Mouse (Mus musculus) myocyte (in vitro differentiated cells): ENCODE measurements around the gene Sulf2. TPM values are rescaled to one million over a fixed set of nuclear protein-coding genes. Genes with fewer than 3 reads are reported as not detected.
A peak's percentile ranks its signal among the peaks of the same experiment; 100 is the strongest.

Experiments
- H3K27me3 ChIP-seq: one replicate; pipeline ENCODE4 v1.6.1; 2011; ENCODE audit not compliant: control insufficient read depth, insufficient read depth, insufficient read length
- H3K36me3 ChIP-seq: one replicate; pipeline ENCODE4 v1.6.1; 2011; ENCODE audit not compliant: control insufficient read depth, insufficient read depth
- H3K4me2 ChIP-seq: one replicate; pipeline ENCODE4 v1.6.1; 2011; ENCODE audit warnings: low read depth, control low read depth
- H3K4me3 ChIP-seq: one replicate; pipeline ENCODE4 v1.5.1; 2011; ENCODE audit warnings: mild to moderate bottlenecking, control low read depth, moderate library complexity
- H3K79me2 ChIP-seq: one replicate; pipeline ENCODE4 v1.6.1; 2011; ENCODE audit not compliant: control insufficient read depth, insufficient read depth
- H3ac ChIP-seq: one replicate; pipeline ENCODE4 v1.6.1; 2011; ENCODE audit not compliant: control insufficient read depth, insufficient read length
- CEBPB ChIP-seq: IDR thresholded peaks from 2 replicates; pipeline ENCODE4 v1.6.1; 2011; ENCODE audit warnings: mild to moderate bottlenecking, moderate library complexity; ENCODE audit not compliant: poor library complexity, insufficient read depth, severe bottlenecking
- E2F4 ChIP-seq: IDR thresholded peaks from one replicate; pipeline ENCODE4 v1.6.1; 2011; ENCODE audit warnings: mild to moderate bottlenecking, control low read depth, moderate library complexity; ENCODE audit not compliant: insufficient read depth
- MAX ChIP-seq: IDR thresholded peaks from one replicate; pipeline ENCODE4 v1.6.1; 2011; ENCODE audit warnings: low read depth, mild to moderate bottlenecking, control low read depth
- MYOD1 ChIP-seq, 3 experiments: IDR thresholded peaks; one replicate each; pipeline ENCODE4 v1.6.1; 2011; ENCODE audit warnings: control low read depth in 2 of 3, low read depth in 2 of 3, mild to moderate bottlenecking in 2 of 3, moderate library complexity in 1 of 3; ENCODE audit not compliant: insufficient read length in 2 of 3, control insufficient read depth in 1 of 3
- MYOG ChIP-seq, 3 experiments: IDR thresholded peaks; one replicate each; pipeline ENCODE4 v1.6.1; 2011; ENCODE audit warnings: control low read depth in 2 of 3, low read depth in 2 of 3, mild to moderate bottlenecking in 2 of 3; ENCODE audit not compliant: insufficient read length in 2 of 3, control insufficient read depth in 1 of 3, insufficient read depth in 1 of 3
- POLR2A ChIP-seq: IDR thresholded peaks from one replicate; pipeline ENCODE4 v1.6.1; 2011; ENCODE audit warnings: low read depth, mild to moderate bottlenecking, control low read depth, moderate library complexity; ENCODE audit not compliant: insufficient read length
- POLR2AphosphoS2 ChIP-seq: IDR thresholded peaks from one replicate; pipeline ENCODE4 v1.6.1; 2011; ENCODE audit warnings: low read depth, control low read depth; ENCODE audit not compliant: insufficient read length
- REST ChIP-seq: IDR thresholded peaks from one replicate; pipeline ENCODE4 v1.6.1; 2011; ENCODE audit warnings: mild to moderate bottlenecking, control low read depth, moderate library complexity; ENCODE audit not compliant: insufficient read depth, insufficient read length
- SRF ChIP-seq: IDR thresholded peaks from one replicate; pipeline ENCODE4 v1.6.1; 2011; ENCODE audit warnings: low read depth; ENCODE audit not compliant: control insufficient read depth, insufficient read length
- TCF12 ChIP-seq: IDR thresholded peaks from one replicate; pipeline ENCODE4 v1.6.1; 2011; ENCODE audit warnings: mild to moderate bottlenecking, control low read depth; ENCODE audit not compliant: poor library complexity, insufficient read depth, severe bottlenecking
- TCF3 ChIP-seq: IDR thresholded peaks from one replicate; pipeline ENCODE4 v1.6.1; 2011; ENCODE audit warnings: low read depth, control low read depth; ENCODE audit not compliant: insufficient read length
- USF1 ChIP-seq: IDR thresholded peaks from one replicate; pipeline ENCODE4 v1.6.1; 2011; ENCODE audit warnings: low read depth, mild to moderate bottlenecking, control low read depth, moderate library complexity
- polyA plus RNA-seq: library from polyadenylated mRNA; unstranded; fragments of >200 nt; fragmentation: generic; extraction: Trizol; gene quantifications from one replicate; pipeline ENCODE4 v1.2.1, GENCODE M21; 2012; ENCODE audit warnings: missing spikeins

Sulf2 gene
- polyA plus RNA-seq, 1 experiment = 36.7 TPM

DNA sequence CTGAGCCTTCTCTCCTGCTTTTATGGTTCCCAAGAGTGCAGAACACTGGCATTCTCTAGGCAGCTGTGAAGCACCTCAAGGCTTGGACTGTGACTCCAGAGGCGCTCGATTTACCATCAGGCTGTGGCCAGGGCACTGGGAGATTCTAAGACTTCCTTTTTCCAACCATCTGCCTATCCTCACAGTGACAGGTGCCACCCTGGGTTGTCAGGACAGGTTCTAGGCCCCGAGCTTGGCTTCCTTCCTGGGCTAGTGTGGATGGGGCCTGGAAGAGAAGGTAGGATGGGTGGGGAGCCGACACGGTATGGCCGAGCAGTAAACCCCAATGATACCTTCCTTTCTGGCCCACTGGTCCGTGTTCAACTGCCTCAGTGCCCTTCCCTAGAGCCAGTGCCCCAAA lies 9.0 kb downstream of the Sulf2 start:
- TF ChIP-seq POLR2A = no peak
- TF ChIP-seq MYOG (IDR thresholded peaks at IDR 0.05; ENCODE audit: control insufficient read depth in 1 of 3, insufficient read depth in 1 of 3, insufficient read length in 2 of 3, low read depth in 2 of 3) = peak in 1 of 3 experiments; percentile 12
- TF ChIP-seq SRF = no peak
- TF ChIP-seq POLR2AphosphoS2 = no peak
- H3K27me3 ChIP-seq = no peaks in the 10 kb centered on the region

DNA sequence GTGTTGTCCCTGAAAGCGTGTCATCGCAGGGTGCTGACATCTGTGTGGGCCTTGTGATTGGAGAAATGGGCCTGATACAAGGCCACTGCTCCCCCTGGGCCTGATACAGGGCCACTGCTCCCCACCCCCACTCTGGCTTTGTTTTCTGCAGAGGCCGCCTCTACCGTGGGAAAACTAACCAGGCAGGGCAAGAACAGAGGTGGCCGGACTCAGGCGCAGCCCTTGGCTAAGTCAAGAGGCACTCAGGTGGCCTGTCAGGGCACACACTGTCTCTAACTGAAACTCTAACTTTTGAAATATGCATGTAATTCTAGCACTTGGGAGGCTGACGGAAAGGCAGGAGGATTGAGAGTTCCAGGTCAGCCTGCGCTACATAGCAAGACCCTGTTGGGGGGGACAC lies 10.4 kb downstream of the Sulf2 start:
- no peak overlapping the region for H3K4me2 ChIP-seq
- TF ChIP-seq POLR2AphosphoS2 (no peak), MYOD1 (IDR thresholded peaks at IDR 0.05; ENCODE audit: control insufficient read depth in 1 of 3, insufficient read length in 2 of 3, low read depth in 2 of 3) (no peak), E2F4 (no peak), TCF3 (no peak), MAX (no peak), POLR2A (no peak), USF1 (no peak), REST (no peak), CEBPB (no peak)
- H3K27me3 ChIP-seq = no peaks in the 10 kb centered on the region
- H3K36me3 ChIP-seq = no peaks in the 10 kb centered on the region
- H3K4me3 ChIP-seq = no peak overlapping the region
- H3K79me2 ChIP-seq = no peaks in the 10 kb centered on the region
- no peak overlapping the region for H3ac ChIP-seq

More for the DNA sequence above, 9.0 kb downstream of the Sulf2 start:
- Histone ChIP-seq H3ac (no peak overlapping the region), H3K36me3 (no peaks in the 10 kb centered on the region), H3K4me2 (no peak overlapping the region), H3K4me3 (no peak overlapping the region), H3K79me2 (no peaks in the 10 kb centered on the region)

DNA sequence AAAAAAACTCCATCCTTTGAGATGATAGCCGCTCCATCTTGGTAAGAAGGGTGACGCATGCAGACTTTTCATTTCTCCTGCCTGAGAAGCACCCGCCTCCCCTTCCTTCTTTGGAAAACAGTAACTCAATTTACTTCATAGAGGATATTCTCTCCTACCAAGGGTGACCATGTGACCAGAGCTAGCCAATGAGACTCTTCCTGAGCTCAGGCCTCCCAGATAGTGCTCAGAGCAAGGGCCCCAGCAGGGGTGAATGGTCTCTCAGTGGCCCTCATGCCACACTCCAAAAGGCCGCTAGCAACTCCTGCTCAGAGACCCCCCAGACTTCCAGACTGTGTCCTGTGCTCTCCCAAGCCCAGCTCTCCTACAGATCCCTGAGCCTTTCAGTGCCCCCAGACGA lies 11.6 kb downstream of the Sulf2 start:
- H3K79me2 ChIP-seq = no peaks in the 10 kb centered on the region
- H3K36me3 ChIP-seq = no peaks in the 10 kb centered on the region
- TF ChIP-seq MAX = no peak
- peak; percentile 65 for TF ChIP-seq USF1
- H3K4me3 ChIP-seq = no peak overlapping the region
- no peaks in the 10 kb centered on the region for H3K27me3 ChIP-seq
- no peak overlapping the region for H3ac ChIP-seq
- no peak overlapping the region for H3K4me2 ChIP-seq

DNA sequence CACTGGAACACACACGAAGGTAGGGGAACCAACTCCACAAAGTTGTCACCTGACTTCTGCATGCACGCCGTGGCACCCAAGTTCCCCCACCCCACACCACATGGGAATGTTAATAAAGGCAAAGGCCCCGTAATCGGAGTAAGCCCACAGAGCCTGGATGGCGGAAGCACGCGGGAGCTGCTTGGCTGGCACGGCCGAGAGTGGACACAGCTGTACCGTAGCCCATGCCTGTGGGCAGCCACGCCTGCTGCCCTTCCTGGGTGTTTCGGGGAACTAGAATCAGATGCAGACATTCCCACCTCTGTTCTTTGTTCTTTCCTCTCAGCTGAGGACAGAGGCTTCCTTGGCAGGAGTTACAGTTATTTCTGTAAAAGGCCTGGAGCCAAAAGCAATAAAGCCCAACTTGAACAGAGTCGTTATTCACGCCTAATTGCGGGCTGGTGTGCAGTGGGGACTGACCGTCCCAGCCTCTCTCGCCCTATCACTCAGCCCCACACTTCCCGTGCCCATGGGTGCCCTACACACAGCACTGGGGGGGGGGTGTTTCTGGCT lies 12.8 kb downstream of the Sulf2 start:
- Histone ChIP-seq H3K36me3 (no peaks in the 10 kb centered on the region), H3K27me3 (no peaks in the 10 kb centered on the region), H3K79me2 (no peaks in the 10 kb centered on the region), H3ac (no peak overlapping the region), H3K4me2 (peak overlapping the region; percentile 55), H3K4me3 (no peak overlapping the region)
- TF ChIP-seq CEBPB = no peak
- no peak for TF ChIP-seq REST
- TF ChIP-seq SRF = no peak
- no peak for TF ChIP-seq POLR2AphosphoS2
- no peak for TF ChIP-seq MAX
- TF ChIP-seq E2F4 = no peak
- TF ChIP-seq MYOD1 (IDR thresholded peaks at IDR 0.05; ENCODE audit: control insufficient read depth in 1 of 3, insufficient read length in 2 of 3, low read depth in 2 of 3) = peak in 2 of 3 experiments; percentile 88 to 95
- TF ChIP-seq TCF12 = peak; percentile 27
- no peak for TF ChIP-seq POLR2A
- TF ChIP-seq MYOG (IDR thresholded peaks at IDR 0.05; ENCODE audit: control insufficient read depth in 1 of 3, insufficient read depth in 1 of 3, insufficient read length in 2 of 3, low read depth in 2 of 3) = peak; percentile 55 to 97 (median 95)
- peak; percentile 92 for TF ChIP-seq TCF3
- TF ChIP-seq USF1 = no peak

DNA sequence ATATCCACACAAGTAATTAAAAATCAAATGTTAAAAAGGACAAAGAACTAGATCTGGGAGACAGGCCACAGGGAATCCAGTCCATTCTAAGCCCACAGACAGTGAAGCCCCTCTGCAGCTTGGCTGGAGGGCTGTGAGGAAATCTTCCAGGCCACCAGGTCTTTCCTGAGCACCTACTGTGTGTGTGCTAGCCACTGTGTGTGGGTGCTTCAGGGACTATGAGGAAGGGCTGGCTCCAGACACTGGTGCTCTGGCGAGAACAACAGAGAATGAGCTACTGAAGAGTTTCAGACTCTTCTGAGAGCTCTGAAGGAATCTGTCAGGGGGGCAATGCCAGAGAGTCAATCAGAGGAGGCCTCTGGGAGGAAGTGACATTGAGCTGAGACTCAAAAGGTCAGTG lies 13.6 kb downstream of the Sulf2 start:
- no peak for TF ChIP-seq E2F4
- TF ChIP-seq POLR2A = no peak
- TF ChIP-seq SRF = no peak
- TF ChIP-seq MYOG (IDR thresholded peaks at IDR 0.05; ENCODE audit: control insufficient read depth in 1 of 3, insufficient read depth in 1 of 3, insufficient read length in 2 of 3, low read depth in 2 of 3) = no peak
- TF ChIP-seq MYOD1 (IDR thresholded peaks at IDR 0.05; ENCODE audit: control insufficient read depth in 1 of 3, insufficient read length in 2 of 3, low read depth in 2 of 3) = no peak
- TF ChIP-seq TCF3 = no peak
- TF ChIP-seq REST = no peak
- no peak overlapping the region for H3ac ChIP-seq
- H3K4me2 ChIP-seq = no peak overlapping the region

More for the DNA sequence above, 13.6 kb downstream of the Sulf2 start:
- no peak overlapping the region for H3K4me3 ChIP-seq
- H3K79me2 ChIP-seq = no peaks in the 10 kb centered on the region
- H3K27me3 ChIP-seq = no peaks in the 10 kb centered on the region
- no peaks in the 10 kb centered on the region for H3K36me3 ChIP-seq
